Mouse (Mus musculus) cortical plate, adult 2 months (tissue): Measurements from ENCODE around the gene Mast2.

Experiments
- CTCF ChIP-seq: fragments of 200-500 bp; IDR thresholded peaks from 2 replicates; pipeline ENCODE4 v1.5.1; 2011; ENCODE audit warnings: mild to moderate bottlenecking, control low read depth, low read length; ENCODE audit not compliant: insufficient read depth; ENCODE audit errors: extremely low read depth
- POLR2A ChIP-seq: fragments of 200-500 bp; IDR thresholded peaks from 2 replicates; pipeline ENCODE4 v1.6.1; 2011; ENCODE audit warnings: mild to moderate bottlenecking, low read length, control low read depth; ENCODE audit not compliant: insufficient read depth; ENCODE audit errors: extremely low read depth

GRCm38 (mm10) chr4:116464126-116464981 is at the start of gene Mast2:
- no peak for TF ChIP-seq CTCF
- TF ChIP-seq POLR2A = peak; percentile 58; the same call in 1 of the 2 replicates
